Mouse (Mus musculus) forebrain, postnatal 0 days (tissue): Measurements from ENCODE around the gene Slc10a2. TPM values are rescaled to one million over a fixed set of nuclear protein-coding genes. Genes with fewer than 3 reads are reported as not detected.

Experiments
- ATAC-seq: fragments of 200-750 bp; cut with Nextera tagmentation; 2 replicates; pipeline ENCODE4 v1.8.0; 2017; ENCODE audit warnings: mild to moderate bottlenecking, moderate library complexity
- DNase-seq: peaks from one replicate; pipeline ENCODE4 v3.0.0-alpha.2; 2015
- H3K27ac ChIP-seq: fragments of 300-500 bp; sonication (generic); 2 replicates; pipeline ENCODE4 v1.5.1; 2014; ENCODE audit warnings: low read depth, mild to moderate bottlenecking, antibody characterized with exemption, low read length, moderate library complexity, mixed read lengths
- H3K27me3 ChIP-seq: fragments of 300-500 bp; sonication (generic); 2 replicates; pipeline ENCODE4 v1.6.1; 2014; ENCODE audit warnings: mild to moderate bottlenecking, low read length, mixed read lengths; ENCODE audit not compliant: insufficient read depth
- H3K36me3 ChIP-seq: fragments of 300-500 bp; sonication (generic); 2 replicates; pipeline ENCODE4 v1.6.1; 2014; ENCODE audit warnings: mild to moderate bottlenecking, moderate library complexity; ENCODE audit not compliant: insufficient read depth
- H3K4me1 ChIP-seq: fragments of 300-500 bp; sonication (generic); 2 replicates; pipeline ENCODE4 v1.6.1; 2014; ENCODE audit warnings: antibody characterized with exemption; ENCODE audit not compliant: insufficient read depth
- H3K4me2 ChIP-seq: fragments of 300-500 bp; sonication (generic); 2 replicates; pipeline ENCODE4 v1.6.1; 2014; ENCODE audit warnings: low read depth, mild to moderate bottlenecking, moderate library complexity
- H3K4me3 ChIP-seq: fragments of 300-500 bp; sonication (generic); 2 replicates; pipeline ENCODE4 v1.5.1; 2014; ENCODE audit warnings: low read depth, low read length, mixed read lengths
- H3K9ac ChIP-seq: fragments of 300-500 bp; sonication (generic); 2 replicates; pipeline ENCODE4 v1.6.1; 2014; ENCODE audit warnings: mild to moderate bottlenecking
- H3K9me3 ChIP-seq: fragments of 300-500 bp; sonication (generic); 2 replicates; pipeline ENCODE4 v1.6.1; 2016; ENCODE audit warnings: low read length
- CTCF ChIP-seq: sonication (generic); IDR thresholded peaks from 2 replicates; pipeline ENCODE4 v1.5.1; 2016; ENCODE audit warnings: antibody characterized with exemption, control low read depth, low read depth
- WGBS: fragments of 180-500 bp; shearing (Covaris S2); extraction: QIAGEN DNeasy Blood & Tissue Kit; methylation state at CpG from one replicate; pipeline ENCODE4 v1.1.7; 2014; 5-methylcytosine and 5-hydroxymethylcytosine counted together
- polyA plus RNA-seq: library from polyadenylated mRNA; unstranded; fragments of >200 nt; fragmentation: Nextera tagmentation; extraction: Ambion mirVana; gene quantifications from 2 replicates; pipeline ENCODE4 v1.2.1, GENCODE M21; 2015
- total RNA-seq: library from RNA; depleted of rRNA; stranded (reverse); fragments of >200 nt; gene quantifications from 2 replicates; pipeline ENCODE4 v1.2.3, GENCODE M21; 2014

Gene Slc10a2
- total and polyA plus RNA-seq, 2 experiments from 2014 or later: not detected

GRCm38 (mm10) chr8:5038811-5039561 is 66.2 kb downstream of the Slc10a2 start:
- Histone ChIP-seq H3K27me3 (no peaks in the 10 kb centered on the region), H3K4me2 (no peak overlapping the region), H3K27ac (no peak overlapping the region), H3K4me3 (no peak overlapping the region), H3K4me1 (no peaks in the 10 kb centered on the region), H3K9me3 (no peaks in the 10 kb centered on the region), H3K9ac (no peak overlapping the region), H3K36me3 (no peaks in the 10 kb centered on the region)
- DNase-seq (no peak), ATAC-seq (no peak)
- no peak for TF ChIP-seq CTCF
- 88% methylated on average over 4 of the region's 4 CpGs for WGBS
